Mouse (Mus musculus): ENCODE data around the gene Shisa5. TPM values are rescaled to one million over a fixed set of nuclear protein-coding genes. Genes with fewer than 3 reads are reported as not detected.

Gene Shisa5
- polyA plus RNA-seq, 1 experiment: 83.1 TPM

DNA sequence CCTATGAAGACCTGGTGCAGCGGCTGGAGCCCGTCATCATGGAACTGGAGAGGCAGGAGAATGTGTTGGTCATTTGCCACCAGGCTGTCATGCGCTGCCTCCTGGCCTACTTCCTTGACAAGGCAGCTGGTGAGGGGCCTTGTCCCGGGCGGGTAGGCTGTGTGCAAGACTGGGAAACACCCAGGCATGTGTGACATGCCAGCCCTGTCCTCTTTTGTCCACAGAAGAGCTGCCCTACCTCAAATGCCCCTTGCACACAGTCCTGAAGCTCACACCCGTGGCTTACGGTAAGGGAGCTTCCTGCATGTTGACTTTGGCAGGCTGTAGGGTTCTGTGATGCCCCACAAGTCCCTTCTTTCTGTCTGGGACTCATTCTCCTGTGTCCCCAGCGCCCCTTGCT is 10.8 kb upstream of the Shisa5 start:
- no peak for TF ChIP-seq CTCF (IDR thresholded peaks at IDR 0.05; ENCODE audit: borderline replicate concordance, extremely low read depth, insufficient read depth, insufficient read length)
- no peak for TF ChIP-seq POLR2A (IDR thresholded peaks at IDR 0.05; ENCODE audit: borderline replicate concordance, extremely low read depth, insufficient read depth, insufficient read length, poor library complexity, severe bottlenecking)
- DNase-seq (ENCODE audit: low read depth): no peak

GRCm38 (mm10) chr9:109028421-109028820 is 9.9 kb upstream of the Shisa5 start:
- TF ChIP-seq CTCF (IDR thresholded peaks at IDR 0.05; ENCODE audit: borderline replicate concordance, extremely low read depth, insufficient read depth, insufficient read length): no peak
- TF ChIP-seq POLR2A (IDR thresholded peaks at IDR 0.05; ENCODE audit: borderline replicate concordance, extremely low read depth, insufficient read depth, insufficient read length, poor library complexity, severe bottlenecking): no peak

DNA sequence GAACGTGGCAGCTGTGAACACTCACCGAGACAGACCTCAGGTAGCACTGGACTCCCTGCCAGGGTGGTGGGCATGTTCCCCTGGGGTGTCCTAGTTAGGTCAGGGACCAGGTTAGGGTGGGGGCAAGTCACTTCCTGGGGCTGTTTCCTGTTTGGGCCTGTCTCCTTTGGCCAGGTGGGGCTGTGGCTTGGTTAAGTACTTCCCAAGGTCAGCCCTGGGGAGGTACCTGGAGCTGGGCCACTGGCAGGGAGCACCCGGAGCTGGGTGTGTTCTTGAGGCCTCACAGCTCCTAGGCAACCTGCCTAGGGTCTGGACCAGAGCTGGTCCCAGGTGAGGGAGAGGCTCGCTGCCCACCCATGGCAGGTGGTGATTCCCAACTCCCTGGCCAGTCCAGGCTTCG is 9.4 kb upstream of the Shisa5 start:
- DNase-seq (ENCODE audit: low read depth): no peak
- TF ChIP-seq CTCF (IDR thresholded peaks at IDR 0.05; ENCODE audit: borderline replicate concordance, extremely low read depth, insufficient read depth, insufficient read length): no peak
- TF ChIP-seq POLR2A (IDR thresholded peaks at IDR 0.05; ENCODE audit: borderline replicate concordance, extremely low read depth, insufficient read depth, insufficient read length, poor library complexity, severe bottlenecking): no peak

More at GRCm38 (mm10) chr9:109028421-109028820, 9.9 kb upstream of the Shisa5 start:
- DNase-seq (ENCODE audit: low read depth): no peak

GRCm38 (mm10) chr9:109030312-109030711 is 8.1 kb upstream of the Shisa5 start:
- TF ChIP-seq CTCF (IDR thresholded peaks at IDR 0.05; ENCODE audit: borderline replicate concordance, extremely low read depth, insufficient read depth, insufficient read length): no peak
- no peak for TF ChIP-seq POLR2A (IDR thresholded peaks at IDR 0.05; ENCODE audit: borderline replicate concordance, extremely low read depth, insufficient read depth, insufficient read length, poor library complexity, severe bottlenecking)
- no peak for DNase-seq (ENCODE audit: low read depth)

- no peak for DNase-seq (ENCODE audit: low read depth)
- TF ChIP-seq CTCF (IDR thresholded peaks at IDR 0.05; ENCODE audit: borderline replicate concordance, extremely low read depth, insufficient read depth, insufficient read length): no peak
- no peak for TF ChIP-seq POLR2A (IDR thresholded peaks at IDR 0.05; ENCODE audit: borderline replicate concordance, extremely low read depth, insufficient read depth, insufficient read length, poor library complexity, severe bottlenecking)
Measured at GRCm38 (mm10) chr9:109031001-109031400, 7.4 kb upstream of the Shisa5 start.

DNA sequence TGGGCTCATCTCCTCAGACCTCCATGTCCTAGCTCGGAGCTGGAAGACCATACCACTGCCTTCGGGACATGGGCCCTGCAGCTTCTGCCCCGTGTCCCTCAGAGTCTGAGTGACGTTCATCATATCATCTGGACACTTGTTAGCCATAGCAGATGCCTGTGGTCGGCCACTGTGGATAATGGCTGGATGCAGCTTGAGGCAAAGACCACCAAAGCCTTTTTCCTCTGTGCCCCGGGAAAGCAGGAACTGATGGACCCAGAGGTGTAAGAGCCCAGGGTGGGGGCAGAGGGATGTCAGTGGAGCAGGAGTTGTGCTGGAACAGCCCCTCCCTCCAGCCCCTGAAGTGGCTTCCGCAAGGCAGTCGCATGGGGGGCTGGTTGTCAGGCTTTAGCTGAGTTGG is 6.7 kb upstream of the Shisa5 start:
- DNase-seq (ENCODE audit: low read depth): no peak
- no peak for TF ChIP-seq POLR2A (IDR thresholded peaks at IDR 0.05; ENCODE audit: borderline replicate concordance, extremely low read depth, insufficient read depth, insufficient read length, poor library complexity, severe bottlenecking)
- TF ChIP-seq CTCF (IDR thresholded peaks at IDR 0.05; ENCODE audit: borderline replicate concordance, extremely low read depth, insufficient read depth, insufficient read length): no peak

- TF ChIP-seq CTCF (IDR thresholded peaks at IDR 0.05; ENCODE audit: borderline replicate concordance, extremely low read depth, insufficient read depth, insufficient read length): no peak
- TF ChIP-seq POLR2A (IDR thresholded peaks at IDR 0.05; ENCODE audit: borderline replicate concordance, extremely low read depth, insufficient read depth, insufficient read length, poor library complexity, severe bottlenecking): no peak
- DNase-seq (ENCODE audit: low read depth): no peak
Measured at GRCm38 (mm10) chr9:109032435-109032834, 5.9 kb upstream of the Shisa5 start.

DNA sequence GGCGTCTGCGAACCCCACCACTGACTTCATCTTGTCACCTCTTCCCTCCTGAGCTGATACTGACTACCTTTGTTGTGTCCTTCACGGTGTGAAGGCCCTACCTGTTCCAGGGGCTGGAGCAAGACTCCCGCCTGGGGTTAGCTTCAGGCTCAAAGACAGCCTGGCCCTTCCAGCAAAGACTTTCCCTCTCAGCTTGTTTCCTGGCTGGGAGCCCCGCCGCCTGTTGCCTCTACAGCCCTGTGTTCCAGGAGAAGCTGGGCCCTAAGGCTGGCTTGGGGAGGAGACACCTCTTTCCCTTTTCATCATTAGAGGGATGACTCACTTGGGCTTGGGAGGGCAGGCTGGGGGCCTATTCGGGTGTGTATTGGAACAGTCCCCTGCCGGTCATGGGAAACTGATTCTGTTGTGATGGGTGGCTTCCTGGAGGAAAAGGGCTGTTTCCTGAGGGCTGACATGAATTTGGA is 568 bp downstream of the Shisa5 start:
- no peak for TF ChIP-seq CTCF (IDR thresholded peaks at IDR 0.05; ENCODE audit: borderline replicate concordance, extremely low read depth, insufficient read depth, insufficient read length)
- no peak for TF ChIP-seq POLR2A (IDR thresholded peaks at IDR 0.05; ENCODE audit: borderline replicate concordance, extremely low read depth, insufficient read depth, insufficient read length, poor library complexity, severe bottlenecking)
- DNase-seq (ENCODE audit: low read depth): no peak

DNA sequence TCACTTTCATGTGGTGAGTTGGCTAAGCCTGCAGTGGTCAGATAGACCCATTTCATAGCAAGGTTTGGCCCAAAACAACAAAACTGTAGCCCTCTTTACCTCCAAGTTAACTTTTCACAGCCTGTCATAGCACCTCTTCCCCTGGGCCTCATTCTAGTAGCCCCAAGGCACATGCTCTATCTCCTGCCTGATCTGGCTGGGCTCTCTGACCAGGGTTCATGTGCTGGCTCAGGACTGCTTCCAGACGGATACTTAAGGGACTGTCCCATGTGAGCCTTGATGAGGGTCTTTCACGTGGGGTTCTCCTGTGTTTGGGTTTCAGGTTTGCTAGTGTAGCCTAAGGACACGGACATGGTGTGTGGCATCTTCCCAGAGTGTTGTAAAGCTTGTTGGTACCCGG is 1.3 kb downstream of the Shisa5 start:
- TF ChIP-seq POLR2A (IDR thresholded peaks at IDR 0.05; ENCODE audit: borderline replicate concordance, extremely low read depth, insufficient read depth, insufficient read length, poor library complexity, severe bottlenecking): no peak
- TF ChIP-seq CTCF (IDR thresholded peaks at IDR 0.05; ENCODE audit: borderline replicate concordance, extremely low read depth, insufficient read depth, insufficient read length): no peak
- no peak for DNase-seq (ENCODE audit: low read depth)

- TF ChIP-seq POLR2A (IDR thresholded peaks at IDR 0.05; ENCODE audit: borderline replicate concordance, extremely low read depth, insufficient read depth, insufficient read length, poor library complexity, severe bottlenecking) (no peak), CTCF (IDR thresholded peaks at IDR 0.05; ENCODE audit: borderline replicate concordance, extremely low read depth, insufficient read depth, insufficient read length) (no peak)
- no peak for DNase-seq (ENCODE audit: low read depth)
Measured at GRCm38 (mm10) chr9:109040216-109040615, 1.9 kb downstream of the Shisa5 start.

- TF ChIP-seq CTCF (IDR thresholded peaks at IDR 0.05; ENCODE audit: borderline replicate concordance, extremely low read depth, insufficient read depth, insufficient read length) (no peak), POLR2A (IDR thresholded peaks at IDR 0.05; ENCODE audit: borderline replicate concordance, extremely low read depth, insufficient read depth, insufficient read length, poor library complexity, severe bottlenecking) (no peak)
- no peak for DNase-seq (ENCODE audit: low read depth)
Measured at GRCm38 (mm10) chr9:109040906-109041305, 2.5 kb downstream of the Shisa5 start.

GRCm38 (mm10) chr9:109041351-109041750 is 3.0 kb downstream of the Shisa5 start:
- DNase-seq (ENCODE audit: low read depth): no peak
- TF ChIP-seq CTCF (IDR thresholded peaks at IDR 0.05; ENCODE audit: borderline replicate concordance, extremely low read depth, insufficient read depth, insufficient read length): no peak
- no peak for TF ChIP-seq POLR2A (IDR thresholded peaks at IDR 0.05; ENCODE audit: borderline replicate concordance, extremely low read depth, insufficient read depth, insufficient read length, poor library complexity, severe bottlenecking)

Data from brain, embryonic 14.5 days (tissue).